Mouse (Mus musculus) bone marrow macrophage, adult 2 months (primary cell): ENCODE measurements around the gene Tmem140.

ENCODE experiments used
- CTCF ChIP-seq: IDR thresholded peaks from 2 replicates; pipeline ENCODE4 v1.5.1; 2012; ENCODE audit warnings: low read depth, mild to moderate bottlenecking, low read length, moderate library complexity
- POLR2A ChIP-seq: IDR thresholded peaks from 2 replicates; pipeline ENCODE4 v1.6.1; 2012; ENCODE audit warnings: mild to moderate bottlenecking, low read depth, low read length, borderline replicate concordance

- TF ChIP-seq CTCF (no peak), POLR2A (no peak)
These were observed 3.0 kb downstream of the Tmem140 start for GRCm38 (mm10) chr6:34865711-34866593.
